Mouse (Mus musculus) brown adipose tissue, adult 24 weeks (tissue): ENCODE results near the gene Hist1h4d. TPM values are rescaled to one million over a fixed set of nuclear protein-coding genes. Genes with fewer than 3 reads are reported as not detected.
"Not testable (repeated sequence)": the region's sequence is repeated elsewhere in the genome, so short reads cannot be mapped to it uniquely, and the experiment has no call there.

ENCODE experiments used
- H3K27ac ChIP-seq: fragments of 200-500 bp; replicated peaks from 2 replicates; pipeline ENCODE4 v1.5.1; 2012; ENCODE audit warnings: low read depth, mild to moderate bottlenecking, low read length
- H3K4me1 ChIP-seq: fragments of 200-500 bp; 2 replicates; pipeline ENCODE4 v1.6.1; 2012; ENCODE audit warnings: low read length, mixed read lengths; ENCODE audit not compliant: control insufficient read depth, insufficient read depth, insufficient read length
- H3K4me3 ChIP-seq: fragments of 200-500 bp; 2 replicates; pipeline ENCODE4 v1.5.1; 2012; ENCODE audit warnings: low read depth, mild to moderate bottlenecking, low read length, moderate library complexity; ENCODE audit not compliant: insufficient read depth
- polyA plus RNA-seq: library from polyadenylated mRNA; stranded (reverse); fragments of >200 nt; gene quantifications from 2 replicates; pipeline ENCODE4 v1.2.4, GENCODE M21; 2012; ENCODE audit not compliant: missing spikeins, insufficient read depth, insufficient read length

The Hist1h4d gene
- polyA plus RNA-seq, 1 experiment: not detected

GRCm38 (mm10) chr13:23542999-23543607 lies 38.3 kb upstream of the Hist1h4d start, which contains the start of gene Hist1h2bh:
Gene Hist1h2bh (minus strand): TSS chr13:23543392.
- Histone ChIP-seq H3K27ac (0 out of 2 replicates have a peak within 1 kb of the TSS, but pooled peaks have one; percentile 40), H3K4me3 (peak within 1 kb of the TSS; percentile 74)
- H3K4me1 ChIP-seq: not testable (repeated sequence)

GRCm38 (mm10) chr13:23543965-23544786 lies 37.2 kb upstream of the Hist1h4d start, which contains the start of gene Hist1h3f:
Gene Hist1h3f (plus strand): TSS chr13:23544052.
- peak within 1 kb of the TSS; percentile 84 for H3K4me3 ChIP-seq
- H3K27ac ChIP-seq: 0 out of 2 replicates have a peak within 1 kb of the TSS, but pooled peaks have one; percentile 40
- no peaks in the 10 kb centered on the region for H3K4me1 ChIP-seq

- not testable (repeated sequence) for H3K27ac ChIP-seq, H3K4me1 ChIP-seq
- H3K4me3 ChIP-seq: peak overlapping the region; percentile 84
Observed at GRCm38 (mm10) chr13:23544787-23545120, 36.6 kb upstream of the Hist1h4d start.

GRCm38 (mm10) chr13:23546694-23547093 lies 34.7 kb upstream of the Hist1h4d start:
- Histone ChIP-seq H3K4me3 (no peak overlapping the region), H3K27ac (no peak overlapping the region), H3K4me1 (no peaks in the 10 kb centered on the region)

- H3K27ac ChIP-seq: no peak overlapping the region
- H3K4me3 ChIP-seq: peak overlapping the region; percentile 50; the same call in 1 of the 2 replicates
- no peaks in the 10 kb centered on the region for H3K4me1 ChIP-seq
Observed at GRCm38 (mm10) chr13:23550761-23551145, 30.6 kb upstream of the Hist1h4d start.

- Histone ChIP-seq H3K4me3 (peak within 1 kb of the TSS; percentile 50), H3K27ac (0 out of 2 replicates have a peak within 1 kb of the TSS, but pooled peaks have one; percentile 5)
- H3K4me1 ChIP-seq: not testable (repeated sequence)
Observed at GRCm38 (mm10) chr13:23551146-23551834, 30.1 kb upstream of the Hist1h4d start, which contains the start of gene Hist1h4f. Gene Hist1h4f (minus strand): TSS chr13:23551648.

- Histone ChIP-seq H3K27ac (0 out of 2 replicates have a peak overlapping the region, but pooled peaks have one; percentile 5), H3K4me3 (peak overlapping the region; percentile 50; the same call in 1 of the 2 replicates), H3K4me1 (no peaks in the 10 kb centered on the region)
Observed at GRCm38 (mm10) chr13:23551931-23552914, 29.2 kb upstream of the Hist1h4d start.

- Histone ChIP-seq H3K4me1 (no peaks in the 10 kb centered on the region), H3K4me3 (no peak within 1 kb of the TSS), H3K27ac (no peak within 1 kb of the TSS)
Observed at GRCm38 (mm10) chr13:23552962-23553361, 28.4 kb upstream of the Hist1h4d start, which contains the start of gene Hist1h1d. Gene Hist1h1d (plus strand): TSS chr13:23553262.

GRCm38 (mm10) chr13:23554393-23554792 lies 27.0 kb upstream of the Hist1h4d start:
- Histone ChIP-seq H3K4me1 (no peaks in the 10 kb centered on the region), H3K4me3 (peak overlapping the region; percentile 69), H3K27ac (no peak overlapping the region; the same call in 1 of the 2 replicates)

GRCm38 (mm10) chr13:23554925-23555838 lies 26.2 kb upstream of the Hist1h4d start:
- no peaks in the 10 kb centered on the region for H3K4me1 ChIP-seq
- peak overlapping the region; percentile 74 for H3K27ac ChIP-seq
- H3K4me3 ChIP-seq: peak overlapping the region; percentile 69

GRCm38 (mm10) chr13:23555839-23556416 lies 25.5 kb upstream of the Hist1h4d start:
- no peaks in the 10 kb centered on the region for H3K4me1 ChIP-seq
- H3K4me3 ChIP-seq: peak overlapping the region; percentile 69

GRCm38 (mm10) chr13:23556906-23557305 lies 24.5 kb upstream of the Hist1h4d start:
- no peak overlapping the region for H3K4me3 ChIP-seq
- no peaks in the 10 kb centered on the region for H3K4me1 ChIP-seq
- no peak overlapping the region for H3K27ac ChIP-seq

More at GRCm38 (mm10) chr13:23555839-23556416, 25.5 kb upstream of the Hist1h4d start:
- H3K27ac ChIP-seq: peak overlapping the region; percentile 77

- not testable (repeated sequence) for H3K27ac ChIP-seq, H3K4me3 ChIP-seq, H3K4me1 ChIP-seq
Observed at GRCm38 (mm10) chr13:23560699-23561098, 20.7 kb upstream of the Hist1h4d start.
